Mouse (Mus musculus): ENCODE measurements around the gene Gnmt. TPM values are rescaled to one million over a fixed set of nuclear protein-coding genes. Genes with fewer than 3 reads are reported as not detected.

Gene Gnmt
- polyA plus RNA-seq (2014; fragmentation: Nextera tagmentation; extraction: Ambion mirVana) = 0.36 and 0.80 TPM in 2 replicates

- Histone ChIP-seq H3K4me2 (ENCODE audit: low read depth, low read length, severe bottlenecking) (no peak within 1 kb of the TSS), H3K27me3 (ENCODE audit: control insufficient read depth, insufficient read depth, low read length) (peaks cover 6% of the 10 kb centered on the region), H3K9me3 (ENCODE audit: control insufficient read depth, low read length) (no peaks in the 10 kb centered on the region), H3K4me1 (replicated peaks; ENCODE audit: control insufficient read depth, insufficient read depth, low read length) (no peaks in the 10 kb centered on the region), H3K36me3 (ENCODE audit: control insufficient read depth, insufficient read depth, low read length) (no peaks in the 10 kb centered on the region), H3K9ac (ENCODE audit: low read length) (no peak within 1 kb of the TSS), H3K27ac (ENCODE audit: low read depth, low read length) (no peak within 1 kb of the TSS), H3K4me3 (ENCODE audit: low read depth, low read length) (no peak within 1 kb of the TSS)
- 0 out of 2 replicates have a peak, but pooled peaks have one; percentile 33 for ATAC-seq (replicated peaks; ENCODE audit: low FRiP score)
- DNase-seq (ENCODE audit: low spot score) = no peak
- WGBS = 16% methylated on average over 24 of the region's 24 CpGs
Observed at GRCm38 (mm10) chr17:46728904-46729318, at the start of gene Gnmt. Gnmt (minus strand) TSS chr17:46729168.

DNA sequence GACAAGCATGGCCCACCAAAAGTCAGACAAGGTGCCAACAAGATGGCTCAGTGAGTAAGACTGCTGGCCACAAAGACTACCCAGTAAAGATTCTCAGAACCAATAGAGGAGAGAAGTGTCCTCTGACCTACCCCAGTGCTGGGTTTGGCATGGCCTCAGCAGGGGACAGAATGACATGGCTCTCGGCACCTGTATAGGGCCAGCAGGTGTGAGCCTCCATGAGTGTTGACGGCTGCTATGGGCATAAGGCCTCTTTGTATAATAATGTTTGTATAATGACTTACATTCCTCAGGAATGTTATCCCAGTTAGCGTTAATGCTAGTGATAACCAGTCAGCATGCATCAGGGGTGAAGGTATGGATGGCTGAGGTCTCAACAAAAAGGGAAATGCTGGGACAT lies 47.1 kb upstream of the Gnmt start:
- Histone ChIP-seq H3K9ac (ENCODE audit: low read length) (no peak overlapping the region), H3K27ac (ENCODE audit: low read depth, low read length) (no peak overlapping the region), H3K4me1 (replicated peaks; ENCODE audit: control insufficient read depth, insufficient read depth, low read length) (peaks cover 8% of the 10 kb centered on the region; the same call in 1 of the 2 replicates), H3K36me3 (ENCODE audit: control insufficient read depth, insufficient read depth, low read length) (peaks cover 32% of the 10 kb centered on the region), H3K4me2 (ENCODE audit: low read depth, low read length, severe bottlenecking) (no peak overlapping the region), H3K9me3 (ENCODE audit: control insufficient read depth, low read length) (no peaks in the 10 kb centered on the region), H3K27me3 (ENCODE audit: control insufficient read depth, insufficient read depth, low read length) (no peaks in the 10 kb centered on the region), H3K4me3 (ENCODE audit: low read depth, low read length) (no peak overlapping the region)
- DNase-seq (ENCODE audit: low spot score) (no peak), ATAC-seq (replicated peaks; ENCODE audit: low FRiP score) (no peak)
- 87% methylated on average over 3 of the region's 3 CpGs for WGBS

GRCm38 (mm10) chr17:46775070-46775469 lies 46.1 kb upstream of the Gnmt start:
- H3K4me3 ChIP-seq (ENCODE audit: low read depth, low read length) = no peak overlapping the region
- H3K9me3 ChIP-seq (ENCODE audit: control insufficient read depth, low read length) = no peaks in the 10 kb centered on the region
- peaks cover 7% of the 10 kb centered on the region; the same call in 1 of the 2 replicates for H3K4me1 ChIP-seq (replicated peaks; ENCODE audit: control insufficient read depth, insufficient read depth, low read length)
- H3K27me3 ChIP-seq (ENCODE audit: control insufficient read depth, insufficient read depth, low read length) = no peaks in the 10 kb centered on the region
- no peak overlapping the region for H3K9ac ChIP-seq (ENCODE audit: low read length)
- no peak overlapping the region for H3K27ac ChIP-seq (ENCODE audit: low read depth, low read length)
- H3K36me3 ChIP-seq (ENCODE audit: control insufficient read depth, insufficient read depth, low read length) = peaks cover 27% of the 10 kb centered on the region
- DNase-seq (ENCODE audit: low spot score) (no peak), ATAC-seq (replicated peaks; ENCODE audit: low FRiP score) (no peak)
- H3K4me2 ChIP-seq (ENCODE audit: low read depth, low read length, severe bottlenecking) = no peak overlapping the region
- WGBS = 93% methylated on average over 9 of the region's 9 CpGs

GRCm38 (mm10) chr17:46774131-46774472 lies 45.1 kb upstream of the Gnmt start:
- Histone ChIP-seq H3K4me2 (ENCODE audit: low read depth, low read length, severe bottlenecking) (no peak overlapping the region), H3K9ac (ENCODE audit: low read length) (no peak overlapping the region), H3K4me1 (replicated peaks; ENCODE audit: control insufficient read depth, insufficient read depth, low read length) (peaks cover 7% of the 10 kb centered on the region; the same call in 1 of the 2 replicates), H3K27ac (ENCODE audit: low read depth, low read length) (no peak overlapping the region), H3K4me3 (ENCODE audit: low read depth, low read length) (no peak overlapping the region), H3K27me3 (ENCODE audit: control insufficient read depth, insufficient read depth, low read length) (no peaks in the 10 kb centered on the region), H3K36me3 (ENCODE audit: control insufficient read depth, insufficient read depth, low read length) (peaks cover 23% of the 10 kb centered on the region), H3K9me3 (ENCODE audit: control insufficient read depth, low read length) (no peaks in the 10 kb centered on the region)
- DNase-seq (ENCODE audit: low spot score) (no peak), ATAC-seq (replicated peaks; ENCODE audit: low FRiP score) (no peak)
- 43% methylated on average over 2 of the region's 2 CpGs for WGBS

- Histone ChIP-seq H3K27ac (ENCODE audit: low read depth, low read length) (no peak overlapping the region; the same call in 1 of the 2 replicates), H3K9me3 (ENCODE audit: control insufficient read depth, low read length) (no peaks in the 10 kb centered on the region), H3K9ac (ENCODE audit: low read length) (peak overlapping the region; percentile 82), H3K27me3 (ENCODE audit: control insufficient read depth, insufficient read depth, low read length) (no peaks in the 10 kb centered on the region), H3K36me3 (ENCODE audit: control insufficient read depth, insufficient read depth, low read length) (peaks cover 19% of the 10 kb centered on the region), H3K4me2 (ENCODE audit: low read depth, low read length, severe bottlenecking) (peak overlapping the region; percentile 70), H3K4me3 (ENCODE audit: low read depth, low read length) (peak overlapping the region; percentile 88), H3K4me1 (replicated peaks; ENCODE audit: control insufficient read depth, insufficient read depth, low read length) (peaks cover 7% of the 10 kb centered on the region; the same call in 1 of the 2 replicates)
- ATAC-seq (replicated peaks; ENCODE audit: low FRiP score) = peak; percentile 23; the same call in 1 of the 2 replicates
- peak; percentile 52 for DNase-seq (ENCODE audit: low spot score)
- WGBS = 9% methylated on average over 19 of the region's 20 CpGs
Observed at GRCm38 (mm10) chr17:46773278-46774130, 44.5 kb upstream of the Gnmt start.

- Histone ChIP-seq H3K9ac (ENCODE audit: low read length) (peak within 1 kb of the TSS; percentile 82), H3K36me3 (ENCODE audit: control insufficient read depth, insufficient read depth, low read length) (peaks cover 11% of the 10 kb centered on the region), H3K27me3 (ENCODE audit: control insufficient read depth, insufficient read depth, low read length) (no peaks in the 10 kb centered on the region), H3K4me1 (replicated peaks; ENCODE audit: control insufficient read depth, insufficient read depth, low read length) (peaks cover 7% of the 10 kb centered on the region; the same call in 1 of the 2 replicates), H3K4me3 (ENCODE audit: low read depth, low read length) (peak within 1 kb of the TSS; percentile 88), H3K27ac (ENCODE audit: low read depth, low read length) (peak within 1 kb of the TSS; percentile 48; the same call in 1 of the 2 replicates), H3K9me3 (ENCODE audit: control insufficient read depth, low read length) (no peaks in the 10 kb centered on the region), H3K4me2 (ENCODE audit: low read depth, low read length, severe bottlenecking) (peak within 1 kb of the TSS; percentile 70)
- WGBS = under 1% methylated on average over 50 of the region's 50 CpGs
- peak; percentile 89 for DNase-seq (ENCODE audit: low spot score)
- ATAC-seq (replicated peaks; ENCODE audit: low FRiP score) = peak; percentile 89
Observed at GRCm38 (mm10) chr17:46772404-46773277, 43.7 kb upstream of the Gnmt start, which contains the start of gene 2310039H08Rik. 2310039H08Rik (plus strand) TSS chr17:46772635.

DNA sequence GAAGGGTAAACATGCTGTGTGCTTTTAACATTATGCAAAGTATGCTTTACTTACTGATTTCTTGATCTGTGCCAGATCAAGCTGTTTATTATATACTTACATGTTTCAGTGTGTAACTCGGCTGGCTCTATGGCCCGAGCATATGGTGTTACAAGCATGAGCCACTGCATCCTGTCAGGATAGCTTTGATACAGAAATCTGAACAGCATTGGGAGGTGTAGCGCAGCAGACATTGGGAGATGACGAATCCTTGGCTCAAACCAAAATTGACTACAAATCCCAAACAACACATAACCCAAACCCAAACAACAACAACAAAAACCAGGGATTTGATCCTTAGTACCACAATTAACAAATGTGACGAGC lies 43.1 kb upstream of the Gnmt start:
- H3K27ac ChIP-seq (ENCODE audit: low read depth, low read length) = no peak overlapping the region
- H3K27me3 ChIP-seq (ENCODE audit: control insufficient read depth, insufficient read depth, low read length) = no peaks in the 10 kb centered on the region
- H3K36me3 ChIP-seq (ENCODE audit: control insufficient read depth, insufficient read depth, low read length) = peaks cover 6% of the 10 kb centered on the region
- DNase-seq (ENCODE audit: low spot score) (no peak), ATAC-seq (replicated peaks; ENCODE audit: low FRiP score) (peak; percentile 40; the same call in 1 of the 2 replicates)
- H3K4me2 ChIP-seq (ENCODE audit: low read depth, low read length, severe bottlenecking) = peak overlapping the region; percentile 70
- peaks cover 7% of the 10 kb centered on the region; the same call in 1 of the 2 replicates for H3K4me1 ChIP-seq (replicated peaks; ENCODE audit: control insufficient read depth, insufficient read depth, low read length)
- H3K4me3 ChIP-seq (ENCODE audit: low read depth, low read length) = peak overlapping the region; percentile 88
- H3K9me3 ChIP-seq (ENCODE audit: control insufficient read depth, low read length) = no peaks in the 10 kb centered on the region
- WGBS = 13% methylated on average over 5 of the region's 5 CpGs
- peak overlapping the region; percentile 82 for H3K9ac ChIP-seq (ENCODE audit: low read length)

DNA sequence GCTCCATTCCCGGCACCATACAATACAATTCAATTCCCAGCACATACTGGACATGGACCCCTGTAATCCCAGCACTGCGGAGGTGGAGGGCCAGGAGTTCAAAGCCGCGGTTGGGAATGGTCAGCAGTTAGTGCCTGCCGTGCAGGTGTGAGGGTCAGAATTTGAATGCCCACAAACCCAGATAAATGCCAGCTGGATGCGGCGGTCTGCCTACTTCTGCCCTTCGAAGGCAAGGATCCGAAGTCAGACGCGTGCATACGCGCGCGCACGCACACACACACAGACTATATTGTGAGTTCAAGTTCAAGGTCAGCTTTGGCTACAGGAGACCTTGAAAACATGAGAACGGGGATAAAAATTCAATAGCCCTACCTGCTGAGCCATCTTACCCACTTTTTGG lies 42.6 kb upstream of the Gnmt start:
- H3K27me3 ChIP-seq (ENCODE audit: control insufficient read depth, insufficient read depth, low read length) = no peaks in the 10 kb centered on the region
- no peak overlapping the region for H3K27ac ChIP-seq (ENCODE audit: low read depth, low read length)
- peak overlapping the region; percentile 70 for H3K4me2 ChIP-seq (ENCODE audit: low read depth, low read length, severe bottlenecking)
- peak overlapping the region; percentile 88 for H3K4me3 ChIP-seq (ENCODE audit: low read depth, low read length)
- H3K36me3 ChIP-seq (ENCODE audit: control insufficient read depth, insufficient read depth, low read length) = peaks cover 6% of the 10 kb centered on the region
- peak overlapping the region; percentile 82 for H3K9ac ChIP-seq (ENCODE audit: low read length)
- WGBS = 67% methylated on average over 17 of the region's 17 CpGs
- no peaks in the 10 kb centered on the region for H3K9me3 ChIP-seq (ENCODE audit: control insufficient read depth, low read length)
- peaks cover 7% of the 10 kb centered on the region; the same call in 1 of the 2 replicates for H3K4me1 ChIP-seq (replicated peaks; ENCODE audit: control insufficient read depth, insufficient read depth, low read length)
- DNase-seq (ENCODE audit: low spot score) (peak; percentile 49), ATAC-seq (replicated peaks; ENCODE audit: low FRiP score) (no peak)
